Mouse (Mus musculus) liver, adult 2 months (tissue): ENCODE results near the gene Arpc1a. TPM values are rescaled to one million over a fixed set of nuclear protein-coding genes. Genes with fewer than 3 reads are reported as not detected.

Experiments
- DNase-seq: peaks from one replicate; pipeline ENCODE4 v3.0.0-alpha.2; 2011; ENCODE audit warnings: low read depth, low spot score; ENCODE audit errors: extremely low read depth
- H3K27ac ChIP-seq: fragments of 200-500 bp; replicated peaks from 2 replicates; pipeline ENCODE4 v1.5.1; 2012; ENCODE audit warnings: low read depth, mild to moderate bottlenecking, control low read depth, inconsistent platforms, low read length; ENCODE audit not compliant: insufficient read depth
- H3K27me3 ChIP-seq: fragments of 200-500 bp; 2 replicates; pipeline ENCODE4 v1.6.1; 2012; ENCODE audit warnings: mild to moderate bottlenecking, moderate library complexity, low read length, inconsistent platforms; ENCODE audit not compliant: control insufficient read depth, insufficient read depth
- H3K36me3 ChIP-seq: fragments of 200-500 bp; 2 replicates; pipeline ENCODE4 v1.6.1; 2012; ENCODE audit warnings: low read length, inconsistent platforms; ENCODE audit not compliant: control insufficient read depth, insufficient read depth
- H3K4me1 ChIP-seq: fragments of 200-500 bp; 2 replicates; pipeline ENCODE4 v1.6.1; 2011; ENCODE audit warnings: low read length; ENCODE audit not compliant: control insufficient read depth, insufficient read depth
- H3K4me3 ChIP-seq: fragments of 200-500 bp; 2 replicates; pipeline ENCODE4 v1.5.1; 2011; ENCODE audit warnings: low read depth, mild to moderate bottlenecking, control low read depth, low read length, moderate library complexity; ENCODE audit not compliant: insufficient read depth
- H3K79me2 ChIP-seq: fragments of 200-500 bp; 2 replicates; pipeline ENCODE4 v1.6.1; 2012; ENCODE audit warnings: inconsistent platforms, mild to moderate bottlenecking, low read length, moderate library complexity; ENCODE audit not compliant: control insufficient read depth, insufficient read depth
- H3K9ac ChIP-seq: fragments of 200-500 bp; 2 replicates; pipeline ENCODE4 v1.6.1; 2012; ENCODE audit warnings: low read depth, mild to moderate bottlenecking, control low read depth, inconsistent platforms, low read length
- CTCF ChIP-seq: fragments of 200-500 bp; IDR thresholded peaks from 2 replicates; pipeline ENCODE4 v1.5.1; 2011; ENCODE audit warnings: low read depth, low read length, control low read depth
- POLR2A ChIP-seq: fragments of 200-500 bp; IDR thresholded peaks from 2 replicates; pipeline ENCODE4 v1.6.1; 2011; ENCODE audit warnings: low read length, control low read depth; ENCODE audit not compliant: insufficient read depth; ENCODE audit errors: extremely low read depth
- WGBS: fragments of 180-500 bp; shearing (Covaris S2); methylation state at CpG from one replicate; pipeline ENCODE4 v1.1.7; 2018; 5-methylcytosine and 5-hydroxymethylcytosine counted together
- polyA plus RNA-seq: library from polyadenylated mRNA; depleted of rRNA; stranded (reverse); fragments of >200 nt; gene quantifications from 2 replicates; pipeline ENCODE4 v1.2.3, GENCODE M21; 2012; rRNA removed
- total RNA-seq: library from RNA; depleted of rRNA; stranded (reverse); fragments of >200 nt; gene quantifications from 2 replicates; pipeline ENCODE4 v1.2.3, GENCODE M21; 2014; rRNA removed

Arpc1a gene
- total and polyA plus RNA-seq, 2 experiments, result 36.0 to 64.7 TPM

DNA sequence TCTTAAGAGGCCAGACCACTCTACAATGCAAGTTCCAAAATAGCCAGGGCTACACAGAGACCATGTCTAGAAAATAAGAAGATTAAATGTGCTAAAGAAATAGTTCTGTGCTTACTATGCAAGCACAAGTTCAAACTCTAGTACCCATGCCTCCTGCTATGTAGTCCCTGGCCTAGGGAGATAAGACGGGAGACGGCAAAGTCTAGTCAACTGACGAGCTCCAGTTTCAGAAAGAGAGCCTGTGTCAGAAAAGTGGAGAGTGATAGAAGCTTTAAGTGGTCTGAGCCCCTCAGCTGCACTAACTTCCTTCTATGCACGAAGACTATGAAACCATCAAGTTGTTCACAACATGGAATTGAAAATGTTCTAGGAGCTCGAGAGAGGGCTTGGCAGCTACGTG lies 65.7 kb downstream of the Arpc1a start:
- Histone ChIP-seq H3K36me3 (peaks cover 42% of the 10 kb centered on the region), H3K27ac (no peak overlapping the region), H3K4me1 (peaks cover 2% of the 10 kb centered on the region; the same call in 1 of the 2 replicates), H3K9ac (no peak overlapping the region), H3K4me3 (no peak overlapping the region), H3K79me2 (no peaks in the 10 kb centered on the region), H3K27me3 (no peaks in the 10 kb centered on the region)
- 94% methylated on average over 6 of the region's 6 CpGs for WGBS
- no peak for TF ChIP-seq POLR2A
- TF ChIP-seq CTCF, result no peak
- DNase-seq, result no peak

DNA sequence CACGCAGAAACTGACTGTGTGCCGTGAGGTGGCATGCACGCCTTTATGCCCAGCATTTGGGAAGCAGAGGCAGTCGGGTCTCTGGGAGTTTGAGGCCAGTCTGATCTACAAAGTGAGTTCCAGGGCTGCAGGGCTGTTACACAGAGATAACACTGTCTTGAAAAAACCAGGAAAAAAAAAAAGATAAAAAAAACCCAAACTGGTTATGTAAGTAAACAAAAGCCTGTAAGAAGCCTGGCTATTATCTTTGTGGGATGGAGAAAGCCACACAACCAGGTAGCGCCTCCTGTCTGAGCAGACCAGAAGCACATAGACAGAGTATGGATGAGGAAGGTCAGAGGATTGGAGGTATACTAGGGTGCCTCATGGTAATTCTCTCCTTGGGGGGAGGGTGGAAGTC lies 69.1 kb downstream of the Arpc1a start:
- Histone ChIP-seq H3K36me3 (peaks cover 28% of the 10 kb centered on the region), H3K27me3 (no peaks in the 10 kb centered on the region), H3K4me3 (no peak overlapping the region), H3K79me2 (no peaks in the 10 kb centered on the region), H3K4me1 (no peaks in the 10 kb centered on the region), H3K27ac (no peak overlapping the region), H3K9ac (no peak overlapping the region)
- TF ChIP-seq POLR2A (no peak), CTCF (no peak)
- WGBS, result 95% methylated on average over 5 of the region's 5 CpGs
- no peak for DNase-seq

Other genes with a start within 250 kb of the Arpc1a start
- gene Smurf1, start 118.0 kb upstream of the Arpc1a start, total RNA-seq, result 5.2 and 6.0 TPM in 2 replicates
- gene Smurf1, start 118.0 kb upstream of the Arpc1a start, polyA plus RNA-seq, result 6.7 and 8.6 TPM in 2 replicates
- gene Gm4871, start 51.1 kb upstream of the Arpc1a start, total RNA-seq, result not detected in 2 replicates
- not detected in 2 replicates for gene Gm4871, start 51.1 kb upstream of the Arpc1a start, polyA plus RNA-seq
- not detected in 2 replicates for gene 1700018F24Rik, start 40.8 kb upstream of the Arpc1a start, total RNA-seq
- gene 1700018F24Rik, start 40.8 kb upstream of the Arpc1a start, polyA plus RNA-seq, result not detected in 2 replicates
- gene Kpna7, start 200 bp downstream of the Arpc1a start, total RNA-seq, result not detected in 2 replicates
- gene Kpna7, start 200 bp downstream of the Arpc1a start, polyA plus RNA-seq, result not detected in 2 replicates
- gene Arpc1b, start 30.4 kb downstream of the Arpc1a start, total RNA-seq, result 30.9 and 61.0 TPM in 2 replicates
- 93.8 and 137 TPM in 2 replicates for gene Arpc1b, start 30.4 kb downstream of the Arpc1a start, polyA plus RNA-seq
- gene Pdap1, start 56.4 kb downstream of the Arpc1a start, total RNA-seq, result 12.6 and 16.1 TPM in 2 replicates
- gene Pdap1, start 56.4 kb downstream of the Arpc1a start, polyA plus RNA-seq, result 16.9 and 19.7 TPM in 2 replicates
- gene Bud31, start 56.5 kb downstream of the Arpc1a start, total RNA-seq, result 57.9 and 66.4 TPM in 2 replicates
- gene Bud31, start 56.5 kb downstream of the Arpc1a start, polyA plus RNA-seq, result 45.5 and 45.7 TPM in 2 replicates
- gene Ptcd1, start 83.3 kb downstream of the Arpc1a start, total RNA-seq, result 7.2 and 8.3 TPM in 2 replicates
- 7.5 and 7.6 TPM in 2 replicates for gene Ptcd1, start 83.3 kb downstream of the Arpc1a start, polyA plus RNA-seq
- 16.4 TPM in 2 replicates for gene Cpsf4, start 83.4 kb downstream of the Arpc1a start, total RNA-seq
- gene Cpsf4, start 83.4 kb downstream of the Arpc1a start, polyA plus RNA-seq, result 16.8 and 20.2 TPM in 2 replicates
- gene Atp5j2, start 108.2 kb downstream of the Arpc1a start, total RNA-seq, result 331 and 332 TPM in 2 replicates
- gene Atp5j2, start 108.2 kb downstream of the Arpc1a start, polyA plus RNA-seq, result 171 and 187 TPM in 2 replicates
- gene Zkscan14, start 118.0 kb downstream of the Arpc1a start, total RNA-seq, result 6.8 and 8.5 TPM in 2 replicates
- 1.8 and 2.1 TPM in 2 replicates for gene Zkscan14, start 118.0 kb downstream of the Arpc1a start, polyA plus RNA-seq
- 7.6 and 7.8 TPM in 2 replicates for gene Zkscan5, start 120.7 kb downstream of the Arpc1a start, total RNA-seq
- 4.8 and 4.9 TPM in 2 replicates for gene Zkscan5, start 120.7 kb downstream of the Arpc1a start, polyA plus RNA-seq
- 29.5 and 29.9 TPM in 2 replicates for gene Zfp655, start 147.9 kb downstream of the Arpc1a start, total RNA-seq
- 11.4 and 11.8 TPM in 2 replicates for gene Zfp655, start 147.9 kb downstream of the Arpc1a start, polyA plus RNA-seq
- 3.0 and 3.5 TPM in 2 replicates for gene Zscan25, start 196.7 kb downstream of the Arpc1a start, total RNA-seq
- gene Zscan25, start 196.7 kb downstream of the Arpc1a start, polyA plus RNA-seq, result 6.5 and 6.7 TPM in 2 replicates